Mouse (Mus musculus): ENCODE data around the gene Pnpla7.

DNA sequence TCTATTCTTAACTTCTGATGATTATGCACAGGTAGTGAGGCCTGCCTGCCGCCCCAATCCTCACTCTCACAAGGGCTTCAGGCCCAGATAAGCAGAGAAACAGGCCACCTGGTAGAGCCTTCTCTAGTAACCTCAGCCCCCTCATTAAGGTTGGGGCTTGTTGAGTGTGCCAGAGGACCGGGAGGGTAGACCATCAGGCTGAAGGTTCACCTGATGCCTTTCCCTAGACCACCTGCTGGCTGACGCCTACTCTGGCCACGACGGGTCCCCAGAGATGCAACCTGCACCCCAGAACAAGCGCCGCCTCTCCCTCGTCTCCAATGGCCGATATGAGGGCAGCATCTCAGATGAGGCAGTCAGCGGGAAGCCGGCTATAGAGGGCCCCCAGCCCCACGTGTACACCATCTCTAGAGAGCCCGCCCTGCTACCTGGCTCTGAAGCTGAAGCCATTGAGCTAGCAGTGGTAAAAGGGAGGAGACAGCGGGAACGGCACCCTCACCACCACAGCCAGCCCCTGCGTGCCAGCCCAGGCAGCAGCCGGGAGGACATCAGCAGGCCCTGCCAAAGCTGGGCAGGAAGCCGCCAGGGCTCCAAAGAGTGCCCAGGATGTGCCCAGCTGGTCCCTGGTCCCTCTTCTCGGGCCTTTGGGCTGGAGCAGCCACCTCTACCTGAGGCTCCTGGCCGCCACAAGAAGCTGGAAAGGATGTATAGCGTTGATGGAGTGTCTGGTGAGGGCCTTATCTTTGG lies 79.7 kb downstream of the Pnpla7 start:
- TF ChIP-seq CTCF (IDR thresholded peaks at IDR 0.05; ENCODE audit: low read depth, low read length) (no peak), POLR2A (IDR thresholded peaks at IDR 0.05; ENCODE audit: extremely low read depth, insufficient read depth, low read length) (no peak)

Data from liver, adult 2 months (tissue).